Mouse (Mus musculus): ENCODE measurements around the gene Avpi1. TPM values are rescaled to one million over a fixed set of nuclear protein-coding genes. Genes with fewer than 3 reads are reported as not detected.

Gene Avpi1
- polyA plus RNA-seq, 1 experiment from 2014 or later, result 19.9 TPM

DNA sequence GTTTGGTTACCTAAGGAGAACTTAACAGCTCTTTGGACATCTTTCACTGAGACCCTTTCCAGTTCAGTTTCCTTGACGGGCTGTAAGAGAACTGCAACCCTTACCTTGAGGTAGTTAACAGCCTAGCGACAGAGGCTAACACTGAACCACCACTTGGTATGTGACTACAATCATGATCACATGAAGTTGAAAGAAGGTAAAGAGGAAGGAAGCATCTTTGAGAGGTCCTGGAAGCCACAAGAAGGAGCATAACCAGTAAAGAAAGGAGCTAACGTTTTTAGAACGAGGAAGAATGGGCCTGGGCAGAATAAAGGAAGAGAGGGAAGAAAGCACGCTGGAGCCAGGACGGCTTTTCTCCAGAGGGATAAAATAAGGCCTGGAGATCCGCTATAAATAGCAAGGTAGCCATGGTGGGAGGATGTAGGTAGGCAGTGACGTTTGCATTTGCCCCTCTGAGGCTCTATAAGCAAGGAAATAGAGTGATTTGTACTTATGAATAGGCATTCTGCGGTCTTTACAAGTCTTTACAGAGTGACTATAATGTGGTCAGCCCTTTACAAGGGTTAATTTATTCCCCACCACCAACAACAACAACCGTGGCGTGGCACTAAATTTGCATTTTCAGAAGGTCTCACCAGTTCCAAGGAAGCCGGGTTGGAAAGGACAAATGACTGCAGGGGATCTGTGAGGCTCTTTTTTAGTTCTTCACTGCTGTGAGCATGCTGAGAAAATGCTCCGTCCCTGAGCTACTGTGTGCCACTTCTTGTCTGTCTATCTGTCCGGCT, 842 bp upstream of the Avpi1 start:
- Histone ChIP-seq H3K9ac (peak overlapping the region; percentile 13; the same call in 1 of the 2 replicates), H3K27ac (replicated peaks) (peak overlapping the region; percentile 46), H3K4me3 (replicated peaks) (peak overlapping the region; percentile 72), H3K4me2 (peak overlapping the region; percentile 100), H3K9me3 (replicated peaks) (no peaks in the 10 kb centered on the region), H3K36me3 (replicated peaks) (no peaks in the 10 kb centered on the region), H3K27me3 (no peaks in the 10 kb centered on the region; the same call in 1 of the 2 replicates), H3K4me1 (replicated peaks) (peaks cover 43% of the 10 kb centered on the region)
- ATAC-seq (ENCODE audit: insufficient read depth), result no peak
- WGBS (ENCODE audit: insufficient replicate concordance), result 32% methylated on average over 14 of the region's 14 CpGs

DNA sequence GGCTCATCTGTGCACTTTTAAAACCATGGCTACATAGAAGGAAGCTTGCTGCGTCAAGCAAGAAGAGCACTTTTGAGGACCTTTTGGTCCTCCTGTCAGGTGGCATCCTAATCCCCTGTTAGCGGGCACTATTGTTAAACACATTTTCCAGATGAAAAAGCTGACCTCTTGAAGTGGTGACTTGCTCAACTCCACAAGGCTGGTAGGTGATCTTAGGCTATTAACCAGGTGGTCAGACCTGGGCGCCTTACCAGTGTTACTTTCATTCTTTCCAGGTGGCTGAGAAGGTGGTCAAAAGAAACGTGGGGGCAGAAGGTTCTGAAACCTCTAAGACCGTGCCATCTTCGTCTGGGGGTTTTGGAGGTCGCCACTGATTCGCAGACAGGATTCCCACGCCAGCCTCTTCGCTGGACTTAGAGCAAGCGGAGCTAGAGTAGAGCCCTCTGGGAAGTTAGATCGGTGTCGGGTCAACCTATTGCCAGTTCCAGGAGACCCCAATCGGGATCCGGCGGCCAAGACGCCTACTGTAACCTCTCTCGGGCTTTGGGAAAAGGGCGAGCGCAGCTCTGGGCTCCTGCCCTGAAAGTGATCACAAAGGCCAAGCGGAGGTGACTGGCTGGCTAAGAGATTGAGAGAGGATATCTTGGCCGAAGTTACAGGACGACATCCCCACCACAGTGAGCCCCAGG, 663 bp downstream of the Avpi1 start:
- H3K27me3 ChIP-seq, result no peaks in the 10 kb centered on the region; the same call in 1 of the 2 replicates
- peak overlapping the region; percentile 78 for H3K27ac ChIP-seq (replicated peaks)

DNA sequence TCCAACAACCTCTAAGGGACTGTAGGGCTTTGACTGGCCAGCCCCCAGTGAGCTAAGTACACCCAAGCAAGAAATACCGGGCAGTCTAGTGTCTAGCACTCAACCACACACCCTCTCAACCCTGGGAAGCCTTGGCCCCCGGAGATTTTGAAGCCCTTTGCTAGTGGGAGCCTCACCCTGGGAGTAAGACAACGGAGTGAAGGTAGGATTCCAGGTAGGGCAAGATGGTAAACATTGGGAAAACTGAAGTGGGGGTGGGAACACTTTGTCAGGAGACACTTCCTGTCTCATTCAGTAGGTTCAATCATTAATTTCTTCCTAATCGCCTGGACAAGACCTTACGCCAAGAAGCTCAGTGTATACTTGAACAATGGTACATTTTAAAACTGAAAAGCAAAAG, 1.8 kb downstream of the Avpi1 start:
- H3K4me3 ChIP-seq (replicated peaks), result no peak overlapping the region
- peaks cover 6% of the 10 kb centered on the region; the same call in 1 of the 2 replicates for H3K36me3 ChIP-seq (replicated peaks)
- WGBS (ENCODE audit: insufficient replicate concordance), result 65% methylated on average over 5 of the region's 5 CpGs
- H3K4me2 ChIP-seq, result peak overlapping the region; percentile 100
- peaks cover 39% of the 10 kb centered on the region for H3K4me1 ChIP-seq (replicated peaks)
- no peak overlapping the region for H3K9ac ChIP-seq
- no peak for ATAC-seq (ENCODE audit: insufficient read depth)
- H3K9me3 ChIP-seq (replicated peaks), result no peaks in the 10 kb centered on the region
- H3K27ac ChIP-seq (replicated peaks), result no peak overlapping the region
- H3K27me3 ChIP-seq, result no peaks in the 10 kb centered on the region; the same call in 1 of the 2 replicates

More for the DNA sequence above, 663 bp downstream of the Avpi1 start:
- peak overlapping the region; percentile 75 for H3K9ac ChIP-seq
- 8% methylated on average over 23 of the region's 23 CpGs for WGBS (ENCODE audit: insufficient replicate concordance)
- peak; percentile 7; the same call in 1 of the 2 replicates for ATAC-seq (ENCODE audit: insufficient read depth)
- H3K36me3 ChIP-seq (replicated peaks), result no peaks in the 10 kb centered on the region; the same call in 1 of the 2 replicates
- peak overlapping the region; percentile 72 for H3K4me3 ChIP-seq (replicated peaks)
- H3K4me1 ChIP-seq (replicated peaks), result peaks cover 39% of the 10 kb centered on the region
- H3K4me2 ChIP-seq, result peak overlapping the region; percentile 100
- H3K9me3 ChIP-seq (replicated peaks), result no peaks in the 10 kb centered on the region

DNA sequence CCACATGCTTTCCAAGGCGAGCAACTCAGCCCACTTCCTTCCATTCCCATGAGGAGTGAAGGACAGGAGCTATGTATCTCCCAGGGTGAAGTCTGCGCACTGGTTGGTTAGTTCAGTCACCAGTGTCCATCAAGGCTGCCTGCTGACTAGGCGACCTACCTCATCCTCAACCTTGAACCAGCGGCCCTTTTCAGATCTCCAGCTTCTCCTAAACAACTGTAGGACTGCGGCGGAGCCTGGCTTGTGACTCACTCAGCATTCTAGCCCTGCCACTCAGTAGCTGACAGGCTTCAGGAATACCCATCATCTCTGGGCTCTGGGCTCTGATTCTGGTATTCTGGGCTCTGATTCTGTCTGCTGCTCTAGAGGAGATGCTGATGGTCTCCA, 2.6 kb downstream of the Avpi1 start:
- Histone ChIP-seq H3K4me1 (replicated peaks) (peaks cover 38% of the 10 kb centered on the region), H3K36me3 (replicated peaks) (peaks cover 13% of the 10 kb centered on the region), H3K4me3 (replicated peaks) (no peak overlapping the region), H3K9me3 (replicated peaks) (no peaks in the 10 kb centered on the region), H3K4me2 (no peak overlapping the region), H3K27me3 (no peaks in the 10 kb centered on the region; the same call in 1 of the 2 replicates), H3K27ac (replicated peaks) (no peak overlapping the region), H3K9ac (no peak overlapping the region)
- WGBS (ENCODE audit: insufficient replicate concordance), result 66% methylated on average over 6 of the region's 6 CpGs
- no peak for ATAC-seq (ENCODE audit: insufficient read depth)

DNA sequence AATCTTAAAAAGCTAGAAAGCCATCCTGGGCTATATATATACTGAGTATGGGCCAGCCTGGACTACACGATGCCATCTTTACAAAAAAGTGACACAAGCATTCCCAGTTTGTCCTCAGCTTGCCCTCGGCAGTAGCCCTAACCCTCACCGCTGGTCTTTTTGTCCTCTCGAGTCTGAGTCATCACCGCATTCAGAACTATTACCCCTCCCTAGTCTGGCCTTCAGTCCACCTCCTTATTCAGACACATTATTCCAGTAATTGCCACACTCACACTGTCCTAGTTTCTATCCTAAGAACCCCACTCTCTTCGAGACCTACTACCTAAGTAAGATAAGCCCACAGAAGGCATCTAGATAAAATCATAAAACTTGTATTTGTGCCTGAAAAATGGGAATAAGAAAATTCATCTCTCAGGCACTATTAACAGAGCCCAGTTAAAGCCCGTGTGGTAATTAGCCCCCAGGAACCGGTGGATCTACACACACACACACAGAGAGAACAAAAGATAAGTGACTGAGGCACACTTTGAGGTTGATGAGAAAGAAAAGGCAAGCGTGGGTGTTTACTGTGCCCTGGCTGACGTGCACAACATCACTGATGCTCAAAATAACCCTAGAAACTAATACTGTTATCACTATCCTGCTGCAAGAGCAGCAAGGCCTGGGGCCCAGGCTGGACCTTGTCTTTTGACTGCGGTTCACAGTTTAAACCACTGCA, 3.2 kb downstream of the Avpi1 start:
- Histone ChIP-seq H3K9ac (no peak overlapping the region), H3K4me3 (replicated peaks) (no peak overlapping the region), H3K9me3 (replicated peaks) (no peaks in the 10 kb centered on the region), H3K27me3 (no peaks in the 10 kb centered on the region; the same call in 1 of the 2 replicates), H3K4me1 (replicated peaks) (peaks cover 37% of the 10 kb centered on the region), H3K36me3 (replicated peaks) (peaks cover 18% of the 10 kb centered on the region), H3K4me2 (no peak overlapping the region), H3K27ac (replicated peaks) (no peak overlapping the region)
- no peak for ATAC-seq (ENCODE audit: insufficient read depth)
- WGBS (ENCODE audit: insufficient replicate concordance), result 59% methylated on average over 11 of the region's 11 CpGs

DNA sequence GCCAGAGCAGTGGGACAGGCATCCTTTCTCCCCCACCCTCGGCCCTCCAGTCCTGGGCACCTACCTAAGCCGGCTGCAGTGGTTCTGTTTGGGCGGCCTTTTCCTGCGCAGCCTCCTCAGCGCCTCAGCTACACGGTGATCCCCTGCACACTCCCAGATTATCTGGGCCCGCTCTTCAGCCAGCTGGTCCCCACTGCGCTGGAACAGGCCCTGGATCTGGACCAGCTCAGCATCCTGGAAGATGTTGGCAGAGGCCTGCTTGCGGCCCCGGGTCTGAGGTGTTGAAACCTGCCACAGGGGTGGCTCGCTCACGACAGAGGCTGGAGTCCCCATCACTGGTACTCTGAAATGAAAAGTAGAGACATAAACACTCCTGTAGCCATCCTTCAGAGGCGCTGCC, 4.2 kb downstream of the Avpi1 start:
- WGBS (ENCODE audit: insufficient replicate concordance), result 77% methylated on average over 13 of the region's 13 CpGs
- H3K36me3 ChIP-seq (replicated peaks), result peaks cover 27% of the 10 kb centered on the region

DNA sequence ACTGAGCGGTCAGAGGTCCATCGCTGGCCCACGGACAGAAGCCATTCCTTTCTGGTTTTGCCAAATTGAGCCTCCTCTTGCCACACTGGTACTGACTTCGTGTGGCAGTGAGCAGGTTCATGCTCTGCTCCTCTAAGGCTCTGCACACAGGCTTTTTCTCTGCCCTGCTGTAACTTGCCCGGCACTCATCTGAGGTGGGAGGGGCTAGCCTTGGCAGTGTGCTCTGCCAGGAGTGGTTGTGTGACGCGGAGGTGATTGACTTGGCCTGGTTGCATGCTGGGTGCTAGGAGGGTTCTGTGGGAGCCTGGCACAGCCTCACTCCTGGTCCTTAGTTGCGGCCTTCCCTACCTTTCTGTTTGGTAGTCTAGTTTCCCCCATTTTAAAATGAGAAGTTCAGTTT, 8.4 kb downstream of the Avpi1 start:
- no peak for ATAC-seq (ENCODE audit: insufficient read depth)

More for the DNA sequence above, 4.2 kb downstream of the Avpi1 start:
- Histone ChIP-seq H3K4me1 (replicated peaks) (peaks cover 35% of the 10 kb centered on the region), H3K4me2 (no peak overlapping the region), H3K27me3 (no peaks in the 10 kb centered on the region; the same call in 1 of the 2 replicates), H3K9me3 (replicated peaks) (no peaks in the 10 kb centered on the region), H3K9ac (no peak overlapping the region), H3K4me3 (replicated peaks) (no peak overlapping the region), H3K27ac (replicated peaks) (no peak overlapping the region)
- ATAC-seq (ENCODE audit: insufficient read depth), result no peak

DNA sequence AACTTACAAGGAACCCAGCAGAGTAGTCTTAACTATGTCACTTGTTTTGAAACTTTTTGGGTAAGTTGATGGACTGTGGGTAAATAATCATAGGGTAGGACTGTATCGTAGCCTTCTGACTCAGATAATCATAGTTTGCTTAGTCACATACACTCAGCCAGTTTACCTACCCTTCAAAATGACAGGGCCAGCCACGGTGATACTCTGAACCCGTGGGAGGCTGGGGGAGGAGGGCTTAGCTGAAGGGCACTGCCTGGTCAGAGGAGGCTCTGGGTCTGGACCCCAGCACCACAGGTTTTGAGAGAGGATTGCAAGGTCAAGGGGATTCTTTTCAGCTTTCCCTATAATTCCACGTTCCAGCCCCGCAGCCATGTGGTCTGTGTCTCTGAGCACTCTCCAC, 10.3 kb downstream of the Avpi1 start:
- Histone ChIP-seq H3K27me3 (no peaks in the 10 kb centered on the region), H3K36me3 (replicated peaks) (peaks cover 54% of the 10 kb centered on the region), H3K4me3 (replicated peaks) (no peak overlapping the region), H3K9ac (no peak overlapping the region), H3K27ac (replicated peaks) (no peak overlapping the region), H3K9me3 (replicated peaks) (no peaks in the 10 kb centered on the region), H3K4me2 (no peak overlapping the region), H3K4me1 (replicated peaks) (peaks cover 4% of the 10 kb centered on the region)
- whole genome bisulfite sequencing (ENCODE audit: insufficient replicate concordance), result 53% methylated on average over 5 of the region's 5 CpGs
- ATAC-seq (ENCODE audit: insufficient read depth), result peak; percentile 69

More for the DNA sequence above, 8.4 kb downstream of the Avpi1 start:
- H3K27ac ChIP-seq (replicated peaks), result no peak overlapping the region
- H3K4me2 ChIP-seq, result no peak overlapping the region
- no peaks in the 10 kb centered on the region for H3K9me3 ChIP-seq (replicated peaks)
- H3K27me3 ChIP-seq, result no peaks in the 10 kb centered on the region
- no peak overlapping the region for H3K4me3 ChIP-seq (replicated peaks)
- peaks cover 4% of the 10 kb centered on the region for H3K4me1 ChIP-seq (replicated peaks)
- H3K36me3 ChIP-seq (replicated peaks), result peaks cover 40% of the 10 kb centered on the region
- WGBS (ENCODE audit: insufficient replicate concordance), result 74% methylated on average over 8 of the region's 8 CpGs
- H3K9ac ChIP-seq, result no peak overlapping the region

DNA sequence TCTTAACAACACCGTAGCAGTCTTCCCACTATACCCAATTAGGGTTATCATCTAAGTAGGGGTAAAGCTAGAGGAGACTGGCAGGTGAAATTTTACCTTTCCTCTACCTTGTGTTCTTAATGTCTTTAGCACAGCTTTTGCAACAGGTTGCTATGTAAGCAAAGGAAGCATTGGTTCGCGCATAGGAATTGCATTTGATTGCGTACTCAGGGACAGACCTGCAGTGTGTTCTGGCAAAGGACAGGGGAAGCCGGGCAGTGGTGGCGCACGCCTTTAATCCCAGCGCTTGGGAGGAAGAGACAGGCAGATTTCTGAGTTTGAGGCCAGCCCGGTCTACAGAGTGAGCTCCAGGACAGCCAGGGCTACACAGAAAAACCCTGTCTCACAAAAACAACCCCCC, 10.7 kb downstream of the Avpi1 start:
- no peak overlapping the region for H3K27ac ChIP-seq (replicated peaks)
- 85% methylated on average over 9 of the region's 9 CpGs for WGBS (ENCODE audit: insufficient replicate concordance)
- peak; percentile 48; the same call in 1 of the 2 replicates for ATAC-seq (ENCODE audit: insufficient read depth)

DNA sequence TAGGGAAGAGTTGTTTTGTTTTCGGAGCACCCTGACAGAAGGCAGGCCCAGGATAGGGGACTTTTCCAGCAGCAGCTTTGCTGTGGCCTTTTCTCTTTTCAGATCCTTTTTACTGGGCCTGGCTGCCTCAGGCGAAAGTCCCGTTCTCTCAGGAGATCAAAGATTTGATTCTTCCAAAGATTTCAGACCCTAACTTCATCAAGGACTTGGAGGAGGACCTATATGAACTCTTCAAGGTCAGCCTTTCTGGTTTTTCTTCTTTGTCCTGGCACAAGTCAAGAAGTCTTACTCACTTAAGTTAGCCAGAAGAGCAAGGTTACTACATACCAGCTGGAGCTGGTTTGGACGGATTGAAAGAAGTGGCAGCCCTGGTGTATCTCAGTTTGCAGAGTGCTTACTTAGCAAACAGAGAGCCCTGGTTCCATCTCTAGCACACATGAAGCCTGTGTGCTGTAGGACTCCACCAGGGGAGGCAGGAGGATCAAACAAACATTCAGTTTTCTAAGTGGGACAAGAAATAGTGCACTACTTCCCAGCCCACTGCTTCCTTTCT, 13.0 kb downstream of the Avpi1 start:
- 65% methylated on average over 4 of the region's 4 CpGs for WGBS (ENCODE audit: insufficient replicate concordance)
- Histone ChIP-seq H3K36me3 (replicated peaks) (peaks cover 45% of the 10 kb centered on the region), H3K27ac (replicated peaks) (no peak overlapping the region), H3K9me3 (replicated peaks) (no peaks in the 10 kb centered on the region), H3K4me1 (replicated peaks) (no peaks in the 10 kb centered on the region; the same call in 1 of the 2 replicates), H3K4me2 (no peak overlapping the region), H3K9ac (no peak overlapping the region), H3K27me3 (no peaks in the 10 kb centered on the region), H3K4me3 (replicated peaks) (no peak overlapping the region)
- no peak for ATAC-seq (ENCODE audit: insufficient read depth)

More for the DNA sequence above, 10.7 kb downstream of the Avpi1 start:
- Histone ChIP-seq H3K4me2 (no peak overlapping the region), H3K4me3 (replicated peaks) (no peak overlapping the region), H3K36me3 (replicated peaks) (peaks cover 59% of the 10 kb centered on the region), H3K4me1 (replicated peaks) (peaks cover 4% of the 10 kb centered on the region), H3K27me3 (no peaks in the 10 kb centered on the region), H3K9ac (no peak overlapping the region), H3K9me3 (replicated peaks) (no peaks in the 10 kb centered on the region)

All from liver, embryonic 15.5 days (tissue).